Mouse (Mus musculus) midbrain, embryonic 13.5 days (tissue): ENCODE measurements at regions not wholly inside any gene's neighbourhood (a gene's known extent, or its start where the extent isn't known, plus 50 kb on each side); places are given as distances from the start of the nearest gene placed in this dataset.

Source experiments
- ATAC-seq: fragments of 200-750 bp; cut with Nextera tagmentation; 2 replicates; pipeline ENCODE4 v1.8.0; 2017; ENCODE audit warnings: mild to moderate bottlenecking, moderate TSS enrichment, moderate library complexity
- H3K27ac ChIP-seq: fragments of 300-500 bp; sonication (generic); 2 replicates; pipeline ENCODE4 v1.5.1; 2015; ENCODE audit warnings: inconsistent platforms, mild to moderate bottlenecking, moderate library complexity
- H3K27me3 ChIP-seq: fragments of 300-500 bp; sonication (generic); 2 replicates; pipeline ENCODE4 v1.6.1; 2015; ENCODE audit warnings: mild to moderate bottlenecking, inconsistent platforms
- H3K36me3 ChIP-seq: fragments of 300-500 bp; sonication (generic); 2 replicates; pipeline ENCODE4 v1.6.1; 2015; ENCODE audit warnings: mild to moderate bottlenecking, inconsistent platforms
- H3K4me1 ChIP-seq: fragments of 300-500 bp; sonication (generic); replicated peaks from 2 replicates; pipeline ENCODE4 v1.6.1; 2015; ENCODE audit warnings: inconsistent platforms
- H3K4me2 ChIP-seq: fragments of 300-500 bp; sonication (generic); replicated peaks from 2 replicates; pipeline ENCODE4 v1.6.1; 2015; ENCODE audit warnings: moderate library complexity, mild to moderate bottlenecking, inconsistent platforms
- H3K4me3 ChIP-seq: fragments of 300-500 bp; sonication (generic); replicated peaks from 2 replicates; pipeline ENCODE4 v1.5.1; 2015; ENCODE audit warnings: mild to moderate bottlenecking, inconsistent platforms
- H3K9ac ChIP-seq: fragments of 300-500 bp; sonication (generic); replicated peaks from 2 replicates; pipeline ENCODE4 v1.6.1; 2015; ENCODE audit warnings: mild to moderate bottlenecking, inconsistent platforms
- H3K9me3 ChIP-seq: fragments of 300-500 bp; sonication (generic); 2 replicates; pipeline ENCODE4 v1.6.1; 2016; ENCODE audit warnings: mild to moderate bottlenecking, inconsistent platforms
- WGBS: fragments of 180-500 bp; shearing (Covaris S2); methylation state at CpG from one replicate; pipeline ENCODE4 v1.1.7; 2015; 5-methylcytosine and 5-hydroxymethylcytosine counted together

- H3K9me3 ChIP-seq = no peaks in the 10 kb centered on the region
- no peak overlapping the region for H3K4me3 ChIP-seq
- H3K27ac ChIP-seq = no peak overlapping the region
- WGBS = 90% methylated on average over 1 of the region's 1 CpGs
- no peaks in the 10 kb centered on the region for H3K4me1 ChIP-seq
- no peak overlapping the region for H3K4me2 ChIP-seq
- H3K9ac ChIP-seq = no peak overlapping the region
- no peaks in the 10 kb centered on the region for H3K27me3 ChIP-seq
- no peaks in the 10 kb centered on the region for H3K36me3 ChIP-seq
- ATAC-seq = no peak
These were observed 214.7 kb upstream of the Zfp352 start for GRCm38 (mm10) chr4:90003898-90004297.

- H3K9ac ChIP-seq = no peak overlapping the region
- H3K4me2 ChIP-seq = no peak overlapping the region
- H3K36me3 ChIP-seq = no peaks in the 10 kb centered on the region
- H3K4me1 ChIP-seq = no peaks in the 10 kb centered on the region
- H3K9me3 ChIP-seq = no peaks in the 10 kb centered on the region
- H3K27me3 ChIP-seq = no peaks in the 10 kb centered on the region
- 90% methylated on average over 1 of the region's 1 CpGs for WGBS
- no peak overlapping the region for H3K27ac ChIP-seq
- no peak for ATAC-seq
- H3K4me3 ChIP-seq = no peak overlapping the region
These were observed 205.9 kb upstream of the Zfp352 start for GRCm38 (mm10) chr4:90012723-90013122.

- Histone ChIP-seq H3K36me3 (no peaks in the 10 kb centered on the region), H3K9me3 (no peaks in the 10 kb centered on the region), H3K4me3 (no peak overlapping the region), H3K27ac (no peak overlapping the region), H3K4me1 (no peaks in the 10 kb centered on the region), H3K4me2 (no peak overlapping the region), H3K27me3 (no peaks in the 10 kb centered on the region), H3K9ac (no peak overlapping the region)
- ATAC-seq = no peak
These were observed 204.4 kb upstream of the Zfp352 start for GRCm38 (mm10) chr4:90014203-90014602.
